Mouse (Mus musculus) liver, embryonic 11.5 days (tissue): Measurements from ENCODE around the gene Chrna9. TPM values are rescaled to one million over a fixed set of nuclear protein-coding genes. Genes with fewer than 3 reads are reported as not detected.
A peak's percentile ranks its signal among the peaks of the same experiment; 100 is the strongest.

Experiments
- ATAC-seq: fragments of 200-750 bp; cut with Nextera tagmentation; replicated peaks from 2 replicates; pipeline ENCODE4 v1.8.0; 2017; ENCODE audit warnings: moderate number of reproducible peaks, mild to moderate bottlenecking, moderate TSS enrichment, moderate library complexity; ENCODE audit not compliant: low FRiP score
- DNase-seq: peaks from one replicate; pipeline ENCODE4 v3.0.0-alpha.2; 2017; ENCODE audit warnings: low spot score
- H3K27ac ChIP-seq: fragments of 300-500 bp; sonication (generic); 2 replicates; pipeline ENCODE4 v1.5.1; 2014; ENCODE audit warnings: mild to moderate bottlenecking, low read depth, low read length, control low read depth
- H3K27me3 ChIP-seq: fragments of 300-500 bp; sonication (generic); replicated peaks from 2 replicates; pipeline ENCODE4 v1.6.1; 2014; ENCODE audit warnings: low read length, mixed read lengths; ENCODE audit not compliant: control insufficient read depth, insufficient read depth
- H3K36me3 ChIP-seq: fragments of 300-500 bp; sonication (generic); 2 replicates; pipeline ENCODE4 v1.6.1; 2014; ENCODE audit warnings: mild to moderate bottlenecking, low read length, moderate library complexity, mixed read lengths; ENCODE audit not compliant: control insufficient read depth, insufficient read depth
- H3K4me1 ChIP-seq: fragments of 300-500 bp; sonication (generic); replicated peaks from 2 replicates; pipeline ENCODE4 v1.6.1; 2014; ENCODE audit warnings: low read length, mixed read lengths; ENCODE audit not compliant: control insufficient read depth, insufficient read depth
- H3K4me2 ChIP-seq: fragments of 300-500 bp; sonication (generic); 2 replicates; pipeline ENCODE4 v1.6.1; 2014; ENCODE audit warnings: mild to moderate bottlenecking, control low read depth, moderate library complexity
- H3K4me3 ChIP-seq: fragments of 300-500 bp; sonication (generic); 2 replicates; pipeline ENCODE4 v1.5.1; 2014; ENCODE audit warnings: low read depth, low read length, control low read depth
- H3K9ac ChIP-seq: fragments of 300-500 bp; sonication (generic); 2 replicates; pipeline ENCODE4 v1.6.1; 2014; ENCODE audit warnings: low read depth, low read length, control low read depth
- H3K9me3 ChIP-seq: fragments of 300-500 bp; sonication (generic); 2 replicates; pipeline ENCODE4 v1.6.1; 2016; ENCODE audit warnings: low read length, inconsistent platforms, mixed read lengths; ENCODE audit not compliant: control insufficient read depth
- WGBS: fragments of 180-500 bp; shearing (Covaris S2); extraction: QIAGEN DNeasy Blood & Tissue Kit; methylation state at CpG from one replicate; pipeline ENCODE4 v1.1.7; 2014; 5-methylcytosine and 5-hydroxymethylcytosine counted together
- polyA plus RNA-seq: library from polyadenylated mRNA; unstranded; fragments of >200 nt; fragmentation: Nextera tagmentation; extraction: Ambion mirVana; gene quantifications from 2 replicates; pipeline ENCODE4 v1.2.1, GENCODE M21; 2014

The Chrna9 gene
- polyA plus RNA-seq: 0.14 TPM in 1 of 2 replicates, not detected in the other

GRCm38 (mm10) chr5:65934783-65935182, at the start of gene Chrna9:
Gene Chrna9 (plus strand): TSS chr5:65934921.
- Histone ChIP-seq H3K4me1 (no peaks in the 10 kb centered on the region), H3K9ac (no peak within 1 kb of the TSS), H3K4me3 (no peak within 1 kb of the TSS), H3K9me3 (no peaks in the 10 kb centered on the region), H3K36me3 (no peaks in the 10 kb centered on the region), H3K27me3 (no peaks in the 10 kb centered on the region), H3K4me2 (no peak within 1 kb of the TSS), H3K27ac (no peak within 1 kb of the TSS)
- DNase-seq (no peak), ATAC-seq (no peak)
- 82% methylated on average over 5 of the region's 5 CpGs for WGBS

- WGBS: 64% methylated on average over 15 of the region's 15 CpGs
- no peaks in the 10 kb centered on the region for H3K9me3 ChIP-seq
- ATAC-seq: 0 out of 2 replicates have a peak, but pooled peaks have one; percentile 57
These were observed 48.9 kb upstream of the Chrna9 start for GRCm38 (mm10) chr5:65885699-65886443.

DNA sequence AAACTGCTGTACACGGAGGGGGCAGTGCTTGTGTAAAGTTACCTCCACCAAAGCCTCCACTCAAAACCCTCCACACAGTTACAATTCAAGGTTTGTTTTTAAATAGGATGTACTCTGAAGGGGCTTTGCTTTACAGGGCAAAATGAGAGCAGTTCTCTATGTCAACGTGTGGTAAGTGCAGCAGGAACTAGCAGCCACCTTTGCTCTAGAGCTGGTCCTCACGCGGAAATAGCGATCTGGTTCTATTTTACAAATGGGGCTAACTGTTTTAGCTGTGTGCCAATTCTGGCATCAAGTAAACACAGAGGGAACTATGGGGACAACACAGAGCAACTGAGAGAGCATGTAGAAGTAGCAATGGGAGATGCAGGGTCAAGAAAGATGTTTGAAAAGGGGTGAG, 46.6 kb upstream of the Chrna9 start:
- no peak for ATAC-seq
- no peak for DNase-seq
- H3K4me3 ChIP-seq: no peak overlapping the region
- no peaks in the 10 kb centered on the region for H3K36me3 ChIP-seq
- no peaks in the 10 kb centered on the region for H3K27me3 ChIP-seq
- no peak overlapping the region for H3K4me2 ChIP-seq
- H3K27ac ChIP-seq: no peak overlapping the region
- H3K4me1 ChIP-seq: no peaks in the 10 kb centered on the region; the same call in 1 of the 2 replicates
- 79% methylated on average over 5 of the region's 5 CpGs for WGBS
- no peak overlapping the region for H3K9ac ChIP-seq
- H3K9me3 ChIP-seq: no peaks in the 10 kb centered on the region

More at GRCm38 (mm10) chr5:65885699-65886443, 48.9 kb upstream of the Chrna9 start:
- H3K4me2 ChIP-seq: no peak overlapping the region
- no peak overlapping the region for H3K4me3 ChIP-seq
- no peak overlapping the region for H3K27ac ChIP-seq
- H3K9ac ChIP-seq: no peak overlapping the region
- H3K27me3 ChIP-seq: no peaks in the 10 kb centered on the region
- no peak for DNase-seq
- H3K4me1 ChIP-seq: peaks cover 8% of the 10 kb centered on the region
- no peaks in the 10 kb centered on the region for H3K36me3 ChIP-seq

DNA sequence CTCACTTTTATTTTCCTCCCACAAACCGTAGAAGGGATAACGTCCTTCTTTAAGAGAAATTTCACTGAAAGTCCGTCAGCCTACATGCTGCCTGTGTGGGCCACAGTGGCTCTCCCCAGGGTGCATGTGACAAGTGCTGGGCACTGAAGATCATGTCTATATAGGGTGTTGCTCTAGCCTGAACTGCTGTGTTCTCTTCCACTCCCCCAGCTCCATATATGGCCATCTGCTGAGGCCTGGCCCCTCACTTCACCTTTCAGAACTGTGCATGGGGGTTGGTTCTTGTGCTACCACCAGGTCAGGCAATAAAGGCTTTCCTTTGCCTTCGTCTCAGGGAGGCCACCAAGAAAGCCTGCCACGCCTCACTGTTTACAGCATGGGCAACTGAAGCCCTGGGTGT, 45.7 kb upstream of the Chrna9 start:
- H3K27ac ChIP-seq: no peak overlapping the region
- H3K4me2 ChIP-seq: no peak overlapping the region
- H3K27me3 ChIP-seq: no peaks in the 10 kb centered on the region
- H3K36me3 ChIP-seq: no peaks in the 10 kb centered on the region
- H3K4me3 ChIP-seq: no peak overlapping the region
- ATAC-seq (no peak), DNase-seq (no peak)
- no peaks in the 10 kb centered on the region for H3K9me3 ChIP-seq
- no peak overlapping the region for H3K9ac ChIP-seq
- H3K4me1 ChIP-seq: no peaks in the 10 kb centered on the region; the same call in 1 of the 2 replicates
- WGBS: 60% methylated on average over 5 of the region's 5 CpGs

DNA sequence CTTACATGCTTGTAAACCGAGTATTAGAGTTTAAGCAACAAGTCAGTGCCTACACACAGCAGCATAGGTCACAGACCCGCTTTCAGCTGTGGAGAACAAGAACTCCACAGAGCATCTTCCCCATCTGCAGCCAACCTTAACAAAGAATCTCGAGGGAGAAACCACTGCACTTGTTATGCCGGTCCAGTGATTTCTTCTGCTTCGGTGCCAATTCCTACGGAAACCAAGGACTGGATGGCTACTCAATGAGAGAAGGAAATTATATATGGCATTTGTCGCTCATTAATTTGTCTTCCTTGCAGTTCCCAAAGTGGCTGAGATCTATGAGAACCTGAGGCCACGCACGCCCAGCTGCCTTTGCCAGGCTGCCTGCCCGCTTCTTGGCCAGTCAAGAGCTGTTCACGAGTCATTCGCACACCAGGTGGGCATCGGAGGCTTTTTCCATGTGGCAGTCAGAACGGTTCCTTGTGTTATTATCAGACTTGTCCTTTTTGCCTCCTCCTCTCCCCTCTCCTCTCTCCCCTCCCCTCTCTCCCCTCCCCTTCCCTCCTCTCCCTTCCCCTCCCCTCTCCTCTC, 43.4 kb upstream of the Chrna9 start:
- Histone ChIP-seq H3K36me3 (no peaks in the 10 kb centered on the region), H3K4me3 (no peak overlapping the region), H3K4me1 (no peaks in the 10 kb centered on the region; the same call in 1 of the 2 replicates), H3K27ac (no peak overlapping the region), H3K27me3 (no peaks in the 10 kb centered on the region), H3K4me2 (no peak overlapping the region), H3K9ac (no peak overlapping the region), H3K9me3 (no peaks in the 10 kb centered on the region)
- 84% methylated on average over 14 of the region's 14 CpGs for WGBS
- ATAC-seq (no peak), DNase-seq (no peak)

GRCm38 (mm10) chr5:65895121-65895692, 39.5 kb upstream of the Chrna9 start:
- Histone ChIP-seq H3K36me3 (no peaks in the 10 kb centered on the region), H3K4me1 (peaks cover 2% of the 10 kb centered on the region; the same call in 1 of the 2 replicates), H3K27ac (no peak overlapping the region), H3K4me2 (no peak overlapping the region), H3K9me3 (no peaks in the 10 kb centered on the region), H3K27me3 (no peaks in the 10 kb centered on the region), H3K4me3 (no peak overlapping the region), H3K9ac (no peak overlapping the region)
- WGBS: 49% methylated on average over 6 of the region's 6 CpGs
- ATAC-seq: no peak
- no peak for DNase-seq

DNA sequence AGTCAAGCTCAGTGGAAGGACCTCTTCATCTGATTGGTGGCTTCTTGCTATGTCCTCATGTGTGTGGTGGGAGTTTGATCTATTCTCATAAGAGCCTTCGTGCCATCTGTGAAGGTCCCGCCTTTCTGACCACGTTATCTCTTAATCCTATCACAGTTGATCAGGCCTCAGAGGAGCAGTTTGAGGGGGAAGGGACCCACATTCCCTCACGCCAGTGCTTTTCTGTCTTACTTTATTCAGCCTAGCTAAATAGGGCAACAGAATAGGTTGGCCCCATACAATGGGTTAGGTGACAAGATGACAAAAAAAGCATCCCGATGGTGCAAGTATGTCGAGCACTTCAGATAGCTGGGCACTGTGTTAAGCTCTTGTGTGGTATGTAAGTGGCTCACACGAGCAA, 39.0 kb upstream of the Chrna9 start:
- ATAC-seq: no peak
- 66% methylated on average over 7 of the region's 7 CpGs for WGBS
- H3K9me3 ChIP-seq: no peaks in the 10 kb centered on the region
- no peaks in the 10 kb centered on the region for H3K36me3 ChIP-seq
- H3K27ac ChIP-seq: no peak overlapping the region
- no peak overlapping the region for H3K4me3 ChIP-seq
- H3K27me3 ChIP-seq: no peaks in the 10 kb centered on the region
- no peak for DNase-seq
- H3K4me2 ChIP-seq: no peak overlapping the region
- no peak overlapping the region for H3K9ac ChIP-seq
- peaks cover 8% of the 10 kb centered on the region for H3K4me1 ChIP-seq

GRCm38 (mm10) chr5:65897731-65898130, 37.0 kb upstream of the Chrna9 start:
- ATAC-seq: no peak

More at GRCm38 (mm10) chr5:65897731-65898130, 37.0 kb upstream of the Chrna9 start:
- Histone ChIP-seq H3K27ac (no peak overlapping the region), H3K27me3 (no peaks in the 10 kb centered on the region), H3K4me3 (no peak overlapping the region), H3K4me1 (peaks cover 12% of the 10 kb centered on the region), H3K36me3 (no peaks in the 10 kb centered on the region), H3K9ac (no peak overlapping the region), H3K9me3 (no peaks in the 10 kb centered on the region), H3K4me2 (no peak overlapping the region)
- 81% methylated on average over 2 of the region's 2 CpGs for WGBS
- no peak for DNase-seq
